Mouse (Mus musculus): ENCODE measurements around the gene Speg.

DNA sequence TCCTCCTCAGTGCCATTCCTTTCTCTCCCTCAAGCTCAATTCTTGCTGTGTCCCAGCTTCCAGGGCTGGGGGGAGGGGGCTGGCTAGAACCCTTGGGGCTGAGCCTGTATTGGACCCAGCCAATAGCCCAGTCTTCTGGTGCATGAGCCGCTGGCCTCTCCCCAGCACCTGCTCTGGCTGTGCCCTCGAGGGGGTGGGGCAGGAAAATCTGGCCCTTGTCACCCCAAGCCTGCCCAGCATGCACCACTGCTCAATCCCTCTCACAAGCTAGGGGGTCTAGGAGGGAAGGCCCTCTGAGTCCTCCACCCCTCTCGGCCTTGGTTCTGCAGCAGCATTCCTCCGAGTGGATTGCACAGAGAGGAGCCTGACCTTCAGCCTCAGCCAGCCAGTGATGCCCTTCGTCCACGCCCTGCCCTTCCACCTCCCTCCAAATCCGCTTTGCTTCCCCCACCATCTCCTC, 12.4 kb downstream of the Speg start:
- TF ChIP-seq CHD2 (IDR thresholded peaks at IDR 0.05; ENCODE audit: low read depth, low read length) (no peak), MAFK (IDR thresholded peaks at IDR 0.05; ENCODE audit: insufficient read depth, low read depth, low read length) (no peak), HCFC1 (IDR thresholded peaks at IDR 0.05; ENCODE audit: borderline replicate concordance, insufficient read depth, low read length) (no peak)

Data from ES-E14 (cell line).